Mouse (Mus musculus) limb, embryonic 13.5 days (tissue): ENCODE measurements around the gene Qrich2. TPM values are rescaled to one million over a fixed set of nuclear protein-coding genes. Genes with fewer than 3 reads are reported as not detected.
"Not testable (repeated sequence)": the region's sequence is repeated elsewhere in the genome, so short reads cannot be mapped to it uniquely, and the experiment has no call there.

Source experiments
- ATAC-seq: fragments of 200-750 bp; cut with Nextera tagmentation; 2 replicates; pipeline ENCODE4 v1.8.0; 2017; ENCODE audit warnings: low read depth, moderate number of reproducible peaks, moderate TSS enrichment; ENCODE audit not compliant: low FRiP score
- H3K27ac ChIP-seq: fragments of 300-500 bp; sonication (generic); 2 replicates; pipeline ENCODE4 v1.5.1; 2015; ENCODE audit warnings: inconsistent platforms, mild to moderate bottlenecking, moderate library complexity
- H3K27me3 ChIP-seq: fragments of 300-500 bp; sonication (generic); 2 replicates; pipeline ENCODE4 v1.6.1; 2015; ENCODE audit warnings: mild to moderate bottlenecking, inconsistent platforms
- H3K36me3 ChIP-seq: fragments of 300-500 bp; sonication (generic); 2 replicates; pipeline ENCODE4 v1.6.1; 2015; ENCODE audit warnings: inconsistent platforms, mild to moderate bottlenecking, moderate library complexity
- H3K4me1 ChIP-seq: fragments of 300-500 bp; sonication (generic); 2 replicates; pipeline ENCODE4 v1.6.1; 2015; ENCODE audit warnings: inconsistent platforms
- H3K4me2 ChIP-seq: fragments of 300-500 bp; sonication (generic); replicated peaks from 2 replicates; pipeline ENCODE4 v1.6.1; 2015; ENCODE audit warnings: inconsistent platforms, mild to moderate bottlenecking, moderate library complexity
- H3K4me3 ChIP-seq: fragments of 300-500 bp; sonication (generic); 2 replicates; pipeline ENCODE4 v1.5.1; 2015; ENCODE audit warnings: moderate library complexity, mild to moderate bottlenecking, inconsistent platforms
- H3K9ac ChIP-seq: fragments of 300-500 bp; sonication (generic); 2 replicates; pipeline ENCODE4 v1.6.1; 2015; ENCODE audit warnings: mild to moderate bottlenecking, inconsistent platforms
- H3K9me3 ChIP-seq: fragments of 300-500 bp; sonication (generic); 2 replicates; pipeline ENCODE4 v1.6.1; 2016; ENCODE audit warnings: inconsistent platforms
- WGBS: fragments of 180-500 bp; shearing (Covaris S2); methylation state at CpG from one replicate; pipeline ENCODE4 v1.1.7; 2015; 5-methylcytosine and 5-hydroxymethylcytosine counted together
- polyA plus RNA-seq: library from polyadenylated mRNA; unstranded; fragments of >200 nt; fragmentation: Nextera tagmentation; extraction: Ambion mirVana; gene quantifications from 2 replicates; pipeline ENCODE4 v1.2.1, GENCODE M21; 2015

Gene Qrich2
- polyA plus RNA-seq, 1 experiment from 2014 or later: 0.24 TPM

- no peak for ATAC-seq
- no peak overlapping the region for H3K27ac ChIP-seq
- no peak overlapping the region for H3K4me2 ChIP-seq
These were observed 33.9 kb downstream of the Qrich2 start for GRCm38 (mm10) chr11:116432127-116432526.

GRCm38 (mm10) chr11:116431428-116432077 lies 34.5 kb downstream of the Qrich2 start:
- Histone ChIP-seq H3K4me1 (peaks cover 18% of the 10 kb centered on the region), H3K27me3 (no peaks in the 10 kb centered on the region), H3K9ac (no peak overlapping the region), H3K4me3 (no peak overlapping the region), H3K4me2 (peak overlapping the region; percentile 9; the same call in 1 of the 2 replicates), H3K36me3 (peaks cover 7% of the 10 kb centered on the region), H3K9me3 (no peaks in the 10 kb centered on the region), H3K27ac (no peak overlapping the region)
- no peak for ATAC-seq
- WGBS: 54% methylated on average over 11 of the region's 11 CpGs

More at GRCm38 (mm10) chr11:116432127-116432526, 33.9 kb downstream of the Qrich2 start:
- Histone ChIP-seq H3K36me3 (peaks cover 13% of the 10 kb centered on the region), H3K4me3 (no peak overlapping the region), H3K9me3 (no peaks in the 10 kb centered on the region), H3K27me3 (no peaks in the 10 kb centered on the region), H3K4me1 (peaks cover 24% of the 10 kb centered on the region), H3K9ac (no peak overlapping the region)
- WGBS: 73% methylated on average over 6 of the region's 6 CpGs

- H3K4me1 ChIP-seq: peaks cover 12% of the 10 kb centered on the region
- WGBS: 42% methylated on average over 22 of the region's 22 CpGs
- H3K27me3 ChIP-seq: no peaks in the 10 kb centered on the region
- H3K4me2 ChIP-seq: peak overlapping the region; percentile 9; the same call in 1 of the 2 replicates
- H3K4me3 ChIP-seq: no peak overlapping the region
- ATAC-seq: no peak
- no peak overlapping the region for H3K9ac ChIP-seq
- H3K27ac ChIP-seq: no peak overlapping the region
- H3K36me3 ChIP-seq: peaks cover 2% of the 10 kb centered on the region; the same call in 1 of the 2 replicates
- H3K9me3 ChIP-seq: no peaks in the 10 kb centered on the region
These were observed 35.2 kb downstream of the Qrich2 start for GRCm38 (mm10) chr11:116430723-116431427.

GRCm38 (mm10) chr11:116429862-116430613 lies 36.0 kb downstream of the Qrich2 start:
- Histone ChIP-seq H3K36me3 (no peaks in the 10 kb centered on the region), H3K9me3 (no peaks in the 10 kb centered on the region), H3K4me2 (no peak overlapping the region), H3K4me1 (peaks cover 3% of the 10 kb centered on the region), H3K9ac (no peak overlapping the region), H3K27me3 (no peaks in the 10 kb centered on the region), H3K4me3 (no peak overlapping the region), H3K27ac (no peak overlapping the region)
- WGBS: 82% methylated on average over 9 of the region's 9 CpGs
- ATAC-seq: no peak

- no peak for ATAC-seq
- Histone ChIP-seq H3K4me2 (no peak overlapping the region), H3K4me3 (no peak overlapping the region), H3K9me3 (no peaks in the 10 kb centered on the region), H3K27me3 (no peaks in the 10 kb centered on the region), H3K36me3 (no peaks in the 10 kb centered on the region), H3K27ac (no peak overlapping the region), H3K4me1 (peaks cover 2% of the 10 kb centered on the region; the same call in 1 of the 2 replicates), H3K9ac (no peak overlapping the region)
- 58% methylated on average over 13 of the region's 13 CpGs for WGBS
These were observed 36.9 kb downstream of the Qrich2 start for GRCm38 (mm10) chr11:116428872-116429859.

GRCm38 (mm10) chr11:116426852-116427575 lies 39.0 kb downstream of the Qrich2 start:
- ATAC-seq: no peak
- Histone ChIP-seq H3K36me3 (no peaks in the 10 kb centered on the region), H3K4me1 (peaks cover 2% of the 10 kb centered on the region; the same call in 1 of the 2 replicates), H3K4me3 (no peak overlapping the region), H3K9ac (no peak overlapping the region), H3K27me3 (no peaks in the 10 kb centered on the region), H3K9me3 (no peaks in the 10 kb centered on the region), H3K27ac (no peak overlapping the region), H3K4me2 (no peak overlapping the region)
- WGBS: 82% methylated on average over 6 of the region's 6 CpGs

GRCm38 (mm10) chr11:116426328-116426727 lies 39.7 kb downstream of the Qrich2 start:
- WGBS: 87% methylated on average over 11 of the region's 11 CpGs
- H3K27ac ChIP-seq, ATAC-seq, H3K4me1 ChIP-seq, H3K27me3 ChIP-seq, H3K4me3 ChIP-seq, H3K9me3 ChIP-seq, H3K4me2 ChIP-seq, H3K36me3 ChIP-seq, H3K9ac ChIP-seq: not testable (repeated sequence)

- no peaks in the 10 kb centered on the region for H3K27me3 ChIP-seq
- no peak overlapping the region for H3K9ac ChIP-seq
- H3K4me3 ChIP-seq: no peak overlapping the region
- no peak for ATAC-seq
- 57% methylated on average over 8 of the region's 8 CpGs for WGBS
- no peaks in the 10 kb centered on the region; the same call in 1 of the 2 replicates for H3K4me1 ChIP-seq
- H3K4me2 ChIP-seq: no peak overlapping the region
- no peaks in the 10 kb centered on the region for H3K9me3 ChIP-seq
- no peaks in the 10 kb centered on the region for H3K36me3 ChIP-seq
- H3K27ac ChIP-seq: no peak overlapping the region
These were observed 41.2 kb downstream of the Qrich2 start for GRCm38 (mm10) chr11:116424621-116425407.

GRCm38 (mm10) chr11:116423782-116424620 lies 42.0 kb downstream of the Qrich2 start:
- WGBS: 74% methylated on average over 10 of the region's 10 CpGs
- no peak overlapping the region for H3K27ac ChIP-seq
- no peak overlapping the region for H3K4me2 ChIP-seq
- H3K4me3 ChIP-seq: no peak overlapping the region
- no peaks in the 10 kb centered on the region for H3K36me3 ChIP-seq
- H3K9me3 ChIP-seq: no peaks in the 10 kb centered on the region
- no peaks in the 10 kb centered on the region for H3K27me3 ChIP-seq
- no peak for ATAC-seq
- H3K4me1 ChIP-seq: peaks cover under 1% of the 10 kb centered on the region; the same call in 1 of the 2 replicates
- H3K9ac ChIP-seq: no peak overlapping the region

- 75% methylated on average over 6 of the region's 6 CpGs for WGBS
These were observed 42.8 kb downstream of the Qrich2 start for GRCm38 (mm10) chr11:116423214-116423613.

More at GRCm38 (mm10) chr11:116423214-116423613, 42.8 kb downstream of the Qrich2 start:
- H3K27me3 ChIP-seq: no peaks in the 10 kb centered on the region
- H3K36me3 ChIP-seq: no peaks in the 10 kb centered on the region
- H3K4me2 ChIP-seq: no peak overlapping the region
- H3K27ac ChIP-seq: no peak overlapping the region
- H3K4me3 ChIP-seq: no peak overlapping the region
- no peak for ATAC-seq
- no peaks in the 10 kb centered on the region for H3K9me3 ChIP-seq
- no peak overlapping the region for H3K9ac ChIP-seq
- peaks cover 8% of the 10 kb centered on the region for H3K4me1 ChIP-seq
